Mouse (Mus musculus) splenic B cell, adult 2 months (primary cell): ENCODE data around the gene Slc35b2.

ENCODE experiments used
- DNase-seq: peaks from one replicate; pipeline ENCODE4 v3.0.0-alpha.2; 2011; ENCODE audit warnings: low read depth, low spot score
- H3K27me3 ChIP-seq: 2 replicates; pipeline ENCODE4 v1.6.1; 2012; ENCODE audit warnings: mild to moderate bottlenecking, low read length, moderate library complexity, mixed read lengths; ENCODE audit not compliant: control insufficient read depth, poor library complexity, insufficient read depth, severe bottlenecking
- H3K36me3 ChIP-seq: 2 replicates; pipeline ENCODE4 v1.6.1; 2012; ENCODE audit warnings: mild to moderate bottlenecking, low read length, moderate library complexity, mixed read lengths; ENCODE audit not compliant: control insufficient read depth, poor library complexity, insufficient read depth, severe bottlenecking

Gene Slc35b2

DNA sequence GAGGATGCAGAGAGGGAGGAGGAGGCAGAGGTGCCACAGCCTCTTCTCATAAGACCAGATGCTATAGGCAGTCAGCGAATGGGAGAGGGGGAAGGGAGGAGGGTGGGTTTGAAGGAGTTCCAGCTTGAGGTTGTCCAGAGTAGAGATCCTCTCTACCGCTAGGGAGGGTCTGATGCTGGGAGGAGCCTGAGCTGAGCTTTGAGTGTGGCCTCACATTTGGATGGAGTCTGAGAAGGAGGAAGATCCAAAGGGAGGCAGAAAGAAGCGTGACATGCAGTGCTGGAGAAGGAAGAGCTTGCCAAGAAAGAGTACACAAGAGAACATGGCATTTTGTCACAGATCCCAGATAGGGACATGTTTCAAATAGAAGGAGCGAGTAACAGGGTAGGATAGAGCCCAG is 25.3 kb upstream of the Slc35b2 start:
- DNase-seq, result no peak
- no peaks in the 10 kb centered on the region for H3K36me3 ChIP-seq
- no peaks in the 10 kb centered on the region for H3K27me3 ChIP-seq

DNA sequence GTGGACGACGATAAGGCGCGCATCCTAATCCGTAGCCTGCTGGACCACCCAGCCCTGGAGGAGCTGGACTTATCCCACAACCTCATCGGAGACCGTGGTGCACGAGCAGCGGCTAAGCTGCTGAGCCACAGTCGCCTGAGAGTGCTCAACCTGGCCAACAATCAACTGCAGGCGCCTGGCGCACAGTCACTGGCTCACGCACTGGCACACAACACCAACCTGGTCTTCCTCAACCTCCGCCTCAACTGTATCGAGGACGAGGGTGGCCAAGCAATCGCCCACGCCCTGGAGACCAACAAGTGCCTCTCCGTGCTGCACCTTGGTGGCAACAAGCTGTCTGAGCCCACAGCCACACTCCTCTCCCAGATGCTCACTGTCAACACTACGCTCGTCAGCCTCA is 24.0 kb upstream of the Slc35b2 start:
- Histone ChIP-seq H3K36me3 (no peaks in the 10 kb centered on the region), H3K27me3 (no peaks in the 10 kb centered on the region)
- DNase-seq, result no peak

DNA sequence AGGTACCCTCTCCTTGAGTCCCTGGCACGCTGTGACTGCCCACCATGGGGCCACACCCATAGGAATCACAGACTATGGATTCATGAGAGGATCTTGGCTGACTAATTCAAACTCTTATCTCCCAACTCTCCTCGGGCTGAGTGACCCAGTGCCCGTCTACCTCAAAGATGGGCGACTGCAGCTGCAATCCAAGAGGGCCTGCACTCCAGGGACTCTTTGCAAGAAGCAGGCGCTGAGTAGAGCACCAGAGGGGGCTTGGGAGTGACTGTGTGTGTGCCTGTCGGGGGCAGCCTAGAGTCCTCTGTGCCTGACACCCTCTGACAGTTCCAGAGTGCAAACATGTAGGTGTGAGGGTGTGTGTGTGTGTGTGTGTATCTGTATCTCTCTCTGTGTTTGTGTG is 21.5 kb upstream of the Slc35b2 start:
- peaks cover under 1% of the 10 kb centered on the region; the same call in 1 of the 2 replicates for H3K27me3 ChIP-seq
- no peaks in the 10 kb centered on the region for H3K36me3 ChIP-seq
- DNase-seq, result no peak

DNA sequence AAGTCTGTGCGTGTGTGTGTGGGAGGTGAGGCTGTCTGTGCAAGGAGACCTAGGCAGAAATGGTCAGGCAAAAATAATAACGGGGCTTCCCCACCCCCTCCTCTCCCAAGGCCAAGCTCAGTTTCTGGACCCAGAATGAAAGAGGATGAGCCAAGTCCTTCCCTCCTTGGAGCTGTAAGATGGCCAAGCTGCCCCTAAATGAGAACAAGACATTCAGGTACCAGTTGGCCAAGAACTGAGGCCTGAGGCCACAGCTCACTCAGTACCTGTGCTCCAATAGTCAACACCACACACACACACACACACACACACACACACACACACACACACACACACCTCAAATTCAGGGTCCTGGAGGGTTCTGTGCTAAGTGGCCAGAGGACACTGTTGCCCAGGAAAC is 21.0 kb upstream of the Slc35b2 start:
- DNase-seq, result no peak
- Histone ChIP-seq H3K27me3 (peaks cover 2% of the 10 kb centered on the region; the same call in 1 of the 2 replicates), H3K36me3 (no peaks in the 10 kb centered on the region)

DNA sequence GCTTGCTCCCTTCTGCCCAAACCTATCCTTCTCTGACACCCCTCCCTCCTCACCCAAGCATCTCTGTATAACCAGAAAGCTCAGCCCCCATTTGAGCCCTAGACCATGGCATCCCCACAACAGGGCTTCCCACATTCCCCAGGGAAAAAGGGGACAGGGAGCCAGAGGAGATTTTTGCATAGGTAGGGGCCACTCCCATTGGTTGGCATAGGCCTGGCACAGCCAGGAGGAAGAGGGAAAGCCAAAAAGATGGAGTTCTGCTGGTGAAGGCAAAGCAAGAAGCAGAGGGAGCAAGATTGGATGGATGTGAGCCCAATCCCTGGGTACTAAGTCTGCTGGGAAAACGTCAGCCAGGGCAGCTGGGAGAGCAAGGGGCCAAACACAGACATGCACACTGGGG is 20.6 kb upstream of the Slc35b2 start:
- H3K27me3 ChIP-seq, result peaks cover 2% of the 10 kb centered on the region
- H3K36me3 ChIP-seq, result no peaks in the 10 kb centered on the region
- no peak for DNase-seq

DNA sequence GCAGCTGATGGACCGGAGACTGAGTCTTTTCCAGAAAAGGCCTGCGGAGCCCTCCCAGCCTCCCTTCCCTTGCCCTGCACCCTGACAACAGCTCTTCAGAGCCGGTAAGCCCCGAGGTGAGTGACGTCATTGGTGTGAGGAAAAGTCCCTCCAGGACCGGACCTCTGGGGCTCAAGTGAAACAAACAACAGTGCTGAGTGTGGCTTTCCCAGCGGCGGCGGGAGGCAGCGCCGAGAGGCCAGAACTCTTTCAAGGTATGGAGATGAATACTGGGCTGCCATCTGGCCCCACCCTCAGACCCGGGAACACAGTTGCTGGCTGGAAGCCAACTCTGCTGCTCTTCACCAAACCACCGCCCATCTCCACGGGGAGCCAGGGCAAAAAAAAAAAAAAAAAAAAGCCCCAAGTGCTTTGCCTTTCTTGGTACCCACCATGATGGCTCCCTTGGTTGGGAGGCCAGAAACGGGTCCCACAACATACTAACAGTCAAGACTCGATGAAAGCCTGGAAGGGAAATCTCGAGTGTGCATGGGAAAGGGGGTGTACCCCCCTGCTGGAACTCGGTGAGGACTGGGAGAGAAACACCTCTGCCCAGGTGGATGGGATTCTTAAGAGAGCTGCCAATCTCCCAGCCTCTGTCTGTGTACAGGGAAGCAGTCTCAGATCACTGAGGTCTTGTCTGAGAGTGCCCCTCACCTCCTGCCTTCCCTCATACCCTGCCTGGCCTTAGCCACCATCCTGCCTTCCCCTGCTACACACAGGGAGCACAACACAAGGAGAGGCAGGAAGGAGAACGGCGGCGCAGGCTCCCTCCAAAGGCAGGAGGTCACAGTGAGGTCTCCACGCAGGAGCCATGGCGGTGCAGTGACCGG is 19.4 kb upstream of the Slc35b2 start:
- Histone ChIP-seq H3K36me3 (no peaks in the 10 kb centered on the region), H3K27me3 (peaks cover 3% of the 10 kb centered on the region)
- DNase-seq, result peak; percentile 45

DNA sequence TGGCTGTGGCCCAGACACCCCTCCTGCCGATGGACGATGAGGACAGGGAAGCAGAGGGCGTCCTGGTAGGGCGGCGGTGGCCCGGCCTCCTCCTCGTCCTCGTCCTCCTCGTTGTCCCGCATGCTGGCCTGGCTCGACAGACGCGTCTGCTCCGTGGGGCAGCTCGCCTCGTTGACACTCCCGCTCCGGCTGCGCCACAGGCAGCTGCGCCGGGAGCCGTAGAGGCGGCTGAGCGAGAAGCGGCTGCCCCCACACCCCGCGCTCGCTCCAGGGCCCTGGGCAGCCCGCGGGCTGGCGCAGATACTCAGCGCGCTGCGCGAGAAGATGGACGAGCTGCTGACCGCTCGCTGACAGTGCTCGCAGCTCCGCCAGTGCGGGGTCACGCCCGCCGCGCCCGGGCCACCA is 18.8 kb upstream of the Slc35b2 start:
- no peak for DNase-seq
- no peaks in the 10 kb centered on the region for H3K36me3 ChIP-seq
- peaks cover 3% of the 10 kb centered on the region for H3K27me3 ChIP-seq

DNA sequence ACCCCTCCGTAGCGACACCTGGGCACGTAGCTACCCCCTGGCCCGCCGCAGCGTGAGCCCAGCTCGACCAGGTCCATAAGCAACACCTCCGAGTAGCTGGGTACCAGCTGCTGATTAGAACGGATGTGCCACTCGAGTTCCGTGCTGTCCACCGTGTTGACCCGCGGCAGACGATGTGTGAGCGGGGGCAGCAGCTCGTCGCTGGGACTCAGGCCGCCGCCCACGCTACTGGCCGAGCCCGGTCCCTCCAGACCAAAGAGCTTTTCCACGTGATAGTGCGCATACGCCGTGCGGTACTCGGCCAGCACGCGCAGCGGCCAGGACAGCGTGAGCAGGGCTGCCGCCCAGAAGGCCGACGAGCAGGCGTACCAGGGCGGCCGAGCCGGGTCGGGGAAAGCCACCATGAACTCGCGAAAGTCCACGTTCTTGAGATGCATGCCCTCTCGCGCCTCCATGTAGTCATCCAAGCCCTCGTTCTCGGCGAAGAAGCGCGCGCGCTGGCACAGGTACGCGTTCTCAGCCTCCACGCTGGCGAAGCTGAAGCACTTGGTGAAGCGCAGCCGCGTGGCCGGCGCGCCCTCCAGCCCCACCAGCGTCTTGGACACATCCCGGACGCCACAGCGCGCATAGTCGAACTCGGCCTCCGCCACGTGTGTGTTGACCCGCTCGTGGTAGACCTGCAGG is 18.3 kb upstream of the Slc35b2 start:
- Histone ChIP-seq H3K36me3 (no peaks in the 10 kb centered on the region), H3K27me3 (peaks cover 3% of the 10 kb centered on the region)
- DNase-seq, result peak; percentile 9

DNA sequence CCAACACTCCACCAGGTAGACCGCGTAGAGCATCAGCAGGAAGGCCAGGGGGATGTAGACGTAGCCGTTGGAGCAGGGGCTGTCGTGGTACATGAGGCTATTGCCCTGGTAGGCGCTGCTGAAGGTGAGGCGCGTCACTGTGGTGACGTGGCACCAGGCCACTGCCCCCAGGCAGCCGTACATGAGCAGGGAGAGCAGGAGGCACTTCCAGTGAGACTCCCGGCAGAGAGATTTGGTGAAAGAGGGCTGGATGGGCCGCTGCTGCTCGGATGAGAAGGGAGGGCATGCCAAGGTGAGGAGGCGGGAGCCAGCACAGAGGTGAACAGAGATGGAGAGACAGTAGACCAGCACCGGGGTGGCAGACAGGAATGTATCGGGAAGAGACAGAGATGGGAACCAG is 16.7 kb upstream of the Slc35b2 start:
- no peaks in the 10 kb centered on the region for H3K36me3 ChIP-seq
- peaks cover 3% of the 10 kb centered on the region for H3K27me3 ChIP-seq
- DNase-seq, result no peak

DNA sequence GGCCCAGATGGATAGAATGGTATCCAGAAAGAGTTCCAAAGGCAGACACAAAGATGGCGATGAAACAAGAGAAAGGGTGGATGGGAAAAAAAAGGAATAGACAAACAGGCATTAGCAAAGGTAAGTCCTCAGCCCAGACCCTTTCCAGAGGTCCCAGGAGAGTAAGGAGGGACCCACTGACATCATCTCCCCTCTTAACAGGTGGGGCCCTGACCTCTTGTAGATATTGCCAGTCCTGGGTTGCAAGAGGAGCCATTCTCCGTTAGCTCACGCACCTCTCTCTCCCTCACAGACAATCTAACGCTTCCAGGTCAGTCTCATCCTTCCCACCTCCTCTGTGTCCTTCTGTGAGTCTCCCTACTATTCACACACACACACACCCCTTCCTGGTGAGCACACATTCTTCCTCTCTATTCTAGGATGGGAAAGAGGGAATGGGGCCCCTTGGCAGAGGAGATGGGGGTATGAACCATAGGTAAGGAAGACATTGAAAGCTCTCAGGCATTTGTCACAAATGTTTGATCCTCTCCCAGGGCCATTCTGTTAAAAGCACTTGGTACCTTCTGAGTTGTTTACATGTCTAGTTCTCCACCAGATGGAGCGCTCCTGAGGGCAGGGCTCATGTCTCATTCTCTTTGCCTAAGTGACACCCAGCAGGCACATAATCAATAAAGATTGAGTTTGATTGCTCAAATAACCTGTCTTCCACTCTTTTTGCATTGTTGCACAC is 16.0 kb upstream of the Slc35b2 start:
- Histone ChIP-seq H3K36me3 (no peaks in the 10 kb centered on the region), H3K27me3 (peaks cover 3% of the 10 kb centered on the region)
- DNase-seq, result peak; percentile 15

DNA sequence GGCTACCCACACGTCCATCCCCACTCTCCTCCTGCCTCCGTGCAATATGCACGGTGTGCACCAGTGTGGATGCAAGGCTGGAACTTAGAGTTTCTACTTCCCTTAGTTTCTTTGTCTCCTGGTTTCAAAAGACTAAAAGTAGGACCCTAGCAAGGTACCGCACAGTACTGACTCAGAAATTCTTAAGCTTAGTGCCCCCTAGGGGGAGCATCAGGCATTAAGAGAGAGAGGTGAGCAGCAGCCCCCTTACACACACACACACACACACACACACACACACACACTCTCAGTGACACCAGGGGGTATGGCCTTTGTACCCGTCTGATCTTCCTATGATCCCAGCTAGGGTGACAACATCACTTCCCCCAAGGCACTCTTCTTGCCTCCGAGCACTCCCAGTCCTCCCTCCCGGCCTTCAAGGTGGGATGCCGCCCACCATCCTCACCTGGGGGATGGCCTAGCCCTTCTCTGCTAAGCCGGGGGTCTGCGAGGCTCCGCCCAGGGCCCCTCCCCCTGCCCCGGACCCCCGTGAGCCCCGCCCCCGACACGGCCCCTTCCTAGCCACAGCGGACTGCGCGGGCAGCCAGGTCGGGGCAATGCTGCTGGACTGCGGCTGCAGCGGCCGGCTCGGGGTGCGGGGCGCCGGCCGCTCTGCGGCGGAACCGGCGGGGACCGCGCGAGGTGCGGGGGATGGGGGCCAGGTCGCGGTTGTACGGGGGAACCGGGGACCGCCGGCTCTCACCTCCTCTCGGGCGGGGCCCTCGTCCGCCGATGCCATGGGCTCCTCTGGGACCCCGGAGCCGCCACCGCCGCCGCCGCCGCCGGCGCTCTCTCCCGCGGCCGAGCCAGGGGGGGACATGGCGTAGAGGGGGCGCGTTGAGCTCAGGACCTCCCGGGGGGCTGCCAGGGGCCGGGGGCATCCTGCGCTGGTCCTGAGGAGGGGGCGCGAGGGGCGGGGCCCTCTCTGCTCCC is 14.8 kb upstream of the Slc35b2 start:
- H3K27me3 ChIP-seq, result peaks cover 3% of the 10 kb centered on the region
- H3K36me3 ChIP-seq, result no peaks in the 10 kb centered on the region
- peak; percentile 41 for DNase-seq

DNA sequence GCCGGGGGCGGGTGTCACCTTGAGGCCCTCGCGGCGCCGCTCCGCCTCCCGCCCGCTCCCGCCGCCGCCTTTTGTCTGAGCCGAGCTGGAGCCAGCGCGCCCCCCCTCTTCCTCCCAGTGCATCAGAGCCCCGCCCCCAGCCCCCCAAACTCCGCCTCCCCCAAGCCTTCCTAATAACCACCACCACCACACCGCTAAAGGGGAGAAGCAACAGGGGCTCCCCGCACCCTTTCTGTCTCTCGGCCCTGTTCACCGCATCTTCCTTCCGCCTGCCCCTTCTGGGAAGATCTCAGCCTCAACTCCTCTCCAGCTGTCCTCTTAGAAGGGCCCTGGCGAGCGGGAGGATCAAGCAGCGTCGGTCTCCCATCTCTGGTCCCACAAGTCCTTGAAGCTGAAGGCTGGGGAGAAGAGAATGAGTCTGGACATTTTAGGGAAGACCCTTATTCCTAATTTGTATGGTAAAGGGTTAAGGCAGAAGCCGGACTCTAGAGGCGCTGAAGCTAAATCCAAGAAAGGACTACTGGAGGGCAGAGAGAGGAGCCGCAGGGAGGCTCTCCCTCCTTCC is 14.0 kb upstream of the Slc35b2 start, which contains the start of gene Tmem151b:
Tmem151b (minus strand) TSS at position 61 of the 565 bp plus-strand sequence.
- Histone ChIP-seq H3K27me3 (peaks cover 3% of the 10 kb centered on the region), H3K36me3 (no peaks in the 10 kb centered on the region)
- DNase-seq, result peak; percentile 35

DNA sequence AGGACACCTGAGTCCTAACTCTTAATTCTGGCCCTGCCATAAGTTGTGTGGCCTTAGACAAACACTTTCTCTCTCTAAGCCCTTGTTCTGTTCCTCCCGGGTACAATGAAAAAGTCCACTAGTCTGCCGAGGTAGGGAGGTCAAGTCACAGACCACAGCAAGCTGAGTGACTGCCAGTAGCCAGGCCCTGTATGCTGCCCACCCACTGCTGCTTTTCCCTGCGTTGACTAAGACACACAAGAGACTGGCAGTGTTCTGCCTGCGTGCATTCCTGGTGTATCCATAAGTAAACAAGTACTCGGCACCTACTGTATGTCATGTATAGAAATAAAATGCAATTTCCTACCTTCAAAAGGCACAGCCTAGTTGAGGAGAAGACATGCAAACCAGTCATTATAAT is 13.4 kb upstream of the Slc35b2 start:
- H3K27me3 ChIP-seq, result peaks cover 3% of the 10 kb centered on the region
- peak; percentile 7 for DNase-seq
- H3K36me3 ChIP-seq, result no peaks in the 10 kb centered on the region
